Mouse (Mus musculus) gonadal fat pad, adult 2 months (tissue): ENCODE measurements around the gene Jkamp. TPM values are rescaled to one million over a fixed set of nuclear protein-coding genes. Genes with fewer than 3 reads are reported as not detected.
"Not testable (repeated sequence)": the region's sequence is repeated elsewhere in the genome, so short reads cannot be mapped to it uniquely, and the experiment has no call there.

Experiments
- DNase-seq: peaks from one replicate; pipeline ENCODE4 v3.0.0-alpha.2; 2012; ENCODE audit warnings: low read depth
- polyA plus RNA-seq: library from polyadenylated mRNA; depleted of rRNA; stranded (reverse); fragments of >200 nt; gene quantifications from 2 replicates; pipeline ENCODE4 v1.2.3, GENCODE M21; 2012; rRNA removed

Gene Jkamp
- 64.6 and 97.6 TPM in 2 replicates for polyA plus RNA-seq

DNA sequence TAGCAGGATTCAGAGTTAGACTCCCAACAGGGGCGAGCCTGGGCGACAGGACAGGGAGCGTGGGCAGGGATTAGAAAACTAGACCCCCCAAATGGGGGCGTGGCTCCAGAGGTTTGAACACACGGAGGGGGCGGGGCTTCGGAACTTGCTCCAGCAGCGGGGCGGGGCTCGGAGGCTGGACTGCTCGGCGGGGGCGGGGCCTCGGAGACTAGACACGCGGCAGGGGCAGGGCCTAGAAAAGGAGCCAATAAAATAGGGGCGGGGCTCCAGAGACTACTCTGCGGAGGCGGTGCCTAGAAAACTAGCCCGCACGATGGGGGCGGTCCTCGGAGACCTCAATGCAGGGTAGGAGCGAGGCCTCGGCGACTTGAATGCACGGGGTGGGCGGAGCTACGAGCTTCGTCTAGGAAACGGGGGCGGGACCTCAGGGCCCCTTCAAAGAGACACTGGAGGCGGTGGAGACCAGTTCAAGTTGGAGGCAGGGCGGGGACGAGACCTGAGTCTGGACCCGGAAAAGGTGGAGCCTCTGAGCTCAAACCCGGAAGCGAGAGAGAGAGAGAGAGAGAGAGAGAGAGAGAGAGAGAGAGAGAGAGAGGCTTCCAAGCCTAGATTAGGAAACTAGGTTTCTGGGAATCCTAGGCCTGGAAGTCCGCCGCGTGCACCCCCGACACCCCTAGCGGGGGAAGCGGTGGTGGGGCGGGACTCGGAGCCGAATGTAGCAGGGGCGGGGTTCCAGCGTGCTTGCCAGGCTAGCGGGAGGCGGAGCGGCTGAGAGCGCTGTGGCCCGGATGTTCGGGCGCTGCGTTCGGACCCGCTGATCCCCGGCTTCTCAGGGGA, at the start of gene Jkamp, which contains the start of gene L3hypdh:
TSS of gene Jkamp (plus strand) at position 261 of the 837 bp plus-strand sequence.
TSS of gene L3hypdh (minus strand) at position 111 of the 837 bp plus-strand sequence.
- DNase-seq, result peak; percentile 91

DNA sequence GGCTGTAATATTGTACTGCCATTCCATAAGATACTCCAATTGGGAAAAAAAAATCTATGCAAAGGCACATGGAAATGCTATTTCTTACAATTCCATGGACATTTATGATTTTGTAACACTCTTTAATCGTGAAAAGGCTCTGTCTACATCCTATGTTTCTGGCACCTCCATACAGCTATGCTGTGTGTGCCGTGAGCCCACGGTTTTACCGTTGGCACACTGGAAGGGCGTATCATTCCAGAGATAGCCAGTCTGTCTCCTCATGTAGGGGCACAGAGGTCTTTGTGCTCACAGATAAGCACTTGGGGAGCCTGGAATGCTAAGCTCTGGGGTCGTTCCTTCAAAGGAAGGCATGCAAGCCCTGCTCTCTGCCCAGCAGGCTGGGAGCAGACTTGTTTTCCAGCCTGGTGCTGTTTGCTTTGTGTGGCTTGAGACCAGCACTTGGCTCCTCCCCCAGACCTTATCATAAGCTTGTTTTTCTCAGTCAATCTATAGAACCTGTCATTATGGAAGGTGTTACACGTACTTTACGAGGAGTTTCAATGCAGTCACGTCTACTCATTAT, 49.2 kb upstream of the Jkamp start:
- no peak for DNase-seq

DNA sequence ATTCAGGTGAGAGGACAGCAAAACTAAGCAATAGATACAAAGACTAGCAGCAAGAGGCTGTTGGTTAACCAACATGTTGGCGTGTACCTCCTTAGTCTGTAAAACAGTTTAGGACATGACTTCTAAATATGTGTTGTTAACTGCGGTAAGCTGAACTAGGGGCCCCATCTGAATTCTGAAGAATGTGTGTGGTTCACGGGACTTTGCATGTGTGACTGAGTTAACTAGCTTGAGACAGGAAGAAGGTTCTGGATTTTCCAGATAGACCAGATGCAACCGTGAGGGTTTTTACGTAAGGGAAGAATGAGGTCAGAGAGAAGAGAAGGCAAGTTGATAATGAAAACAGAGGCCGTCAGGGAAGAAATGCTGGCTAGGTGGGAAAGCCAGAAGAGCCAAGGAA, 48.3 kb upstream of the Jkamp start:
- DNase-seq, result no peak

DNA sequence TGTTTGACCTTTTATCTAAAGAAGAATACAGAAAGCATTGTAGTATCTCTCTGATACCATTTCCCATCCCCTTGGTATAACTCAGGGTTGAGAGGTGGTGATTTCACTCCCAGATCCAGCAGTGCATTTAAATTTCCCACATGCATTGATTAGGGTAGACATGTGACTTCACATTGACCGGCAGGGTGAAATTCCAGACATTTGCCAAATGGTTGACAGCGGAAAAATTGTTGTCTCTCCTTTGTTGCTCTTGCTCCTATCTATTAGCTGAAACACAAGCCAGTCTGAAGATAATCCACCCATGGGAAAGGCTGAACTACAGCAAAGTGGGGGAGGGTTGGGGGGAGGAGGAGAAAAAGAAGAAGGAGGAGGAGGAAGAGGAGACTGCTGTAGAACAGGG, 46.5 kb upstream of the Jkamp start:
- DNase-seq, result no peak

DNA sequence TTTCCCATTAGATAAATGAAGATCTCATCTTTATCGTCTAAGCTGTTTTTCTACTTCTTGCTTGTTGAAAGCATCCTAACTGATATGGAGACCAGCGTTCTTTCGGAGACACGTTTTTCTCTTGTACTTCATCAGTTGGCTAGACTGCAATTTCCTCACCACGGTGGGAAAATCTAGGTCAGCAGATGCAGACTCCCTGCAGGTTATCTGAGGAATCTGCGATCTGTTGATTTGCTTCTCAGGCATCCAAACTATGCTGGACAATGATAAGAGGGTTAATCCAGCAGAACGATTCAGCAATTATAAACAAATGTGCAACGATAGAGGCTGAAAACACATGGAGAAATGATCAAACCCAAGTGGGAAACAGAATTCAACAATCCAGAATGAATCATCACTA, 45.9 kb upstream of the Jkamp start:
- DNase-seq, result no peak

DNA sequence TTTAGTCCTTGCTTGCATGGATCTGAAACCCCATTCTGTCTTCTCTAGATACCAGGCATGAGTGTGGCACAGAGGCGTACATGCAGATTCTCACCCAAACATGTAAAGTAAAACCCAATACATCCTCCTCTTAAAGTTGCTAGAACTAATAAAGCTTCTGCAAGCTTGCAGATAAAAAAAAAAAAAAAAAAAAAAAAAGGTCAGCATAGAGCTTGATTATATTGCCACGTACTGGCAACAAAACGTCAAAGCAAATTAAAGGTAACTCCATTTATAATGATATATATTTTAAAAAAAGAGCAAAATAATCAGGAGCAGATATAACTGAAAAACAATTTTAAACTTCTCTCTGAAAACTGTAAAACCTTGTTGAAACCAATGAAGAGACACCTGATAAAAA, 44.2 kb upstream of the Jkamp start:
- no peak for DNase-seq

DNA sequence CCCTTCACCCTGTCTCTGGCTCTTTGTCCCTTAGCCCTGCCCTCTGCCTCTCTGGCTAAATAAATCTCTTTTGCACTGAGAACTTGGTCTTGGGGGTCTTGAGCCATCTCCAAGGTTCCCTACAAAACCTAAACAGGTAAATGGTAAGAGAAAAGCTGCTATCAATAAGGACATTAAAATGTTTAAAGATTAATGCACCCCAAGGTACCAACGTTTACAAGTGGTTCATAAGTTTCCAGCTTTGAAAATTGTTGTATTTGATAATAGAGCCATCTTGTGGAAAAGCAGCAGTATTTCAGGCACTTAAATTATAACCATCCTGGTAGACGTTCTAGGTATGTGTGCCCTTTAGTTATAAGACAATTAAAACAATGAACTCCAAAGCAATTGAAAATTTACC, 37.9 kb upstream of the Jkamp start:
- no peak for DNase-seq

DNA sequence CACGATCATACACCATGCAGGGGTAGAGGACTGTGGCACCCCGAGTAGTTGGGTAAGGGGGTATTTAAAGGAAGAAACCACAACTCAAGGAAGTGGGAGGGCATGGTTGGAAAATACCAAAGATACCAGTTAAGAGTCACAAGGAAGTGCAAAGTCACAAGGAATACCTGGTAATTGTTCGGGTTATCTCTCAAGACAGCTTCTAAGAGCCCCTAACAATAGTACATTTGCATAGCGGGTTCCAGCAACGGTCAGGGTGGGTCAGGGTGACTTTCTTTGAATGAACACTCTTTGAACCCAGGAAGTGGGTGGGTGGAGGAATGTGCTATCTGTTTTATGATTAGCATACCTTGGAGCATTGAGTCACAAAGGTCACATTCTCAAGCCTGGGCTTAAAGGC, 35.2 kb upstream of the Jkamp start:
- DNase-seq, result not testable (repeated sequence)

DNA sequence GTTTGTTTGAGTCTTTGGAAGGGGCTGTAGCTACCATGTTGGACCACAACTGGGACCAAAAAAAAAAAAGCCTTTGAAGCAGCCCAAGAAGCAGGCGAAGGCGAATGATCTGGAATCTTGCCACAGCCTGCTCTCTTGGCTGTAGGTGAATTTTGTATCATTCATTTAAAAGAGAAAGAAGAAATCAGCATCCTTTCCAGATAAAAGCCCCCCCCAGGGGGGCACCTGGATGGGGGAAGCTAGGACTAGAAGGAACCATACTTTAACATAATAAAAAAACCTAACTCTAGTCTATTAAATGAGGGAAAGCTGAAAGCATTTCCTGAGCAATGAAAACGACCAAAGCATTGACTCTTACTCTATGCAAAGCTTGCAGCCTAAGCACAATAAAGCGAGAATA, 34.6 kb upstream of the Jkamp start:
- no peak for DNase-seq

DNA sequence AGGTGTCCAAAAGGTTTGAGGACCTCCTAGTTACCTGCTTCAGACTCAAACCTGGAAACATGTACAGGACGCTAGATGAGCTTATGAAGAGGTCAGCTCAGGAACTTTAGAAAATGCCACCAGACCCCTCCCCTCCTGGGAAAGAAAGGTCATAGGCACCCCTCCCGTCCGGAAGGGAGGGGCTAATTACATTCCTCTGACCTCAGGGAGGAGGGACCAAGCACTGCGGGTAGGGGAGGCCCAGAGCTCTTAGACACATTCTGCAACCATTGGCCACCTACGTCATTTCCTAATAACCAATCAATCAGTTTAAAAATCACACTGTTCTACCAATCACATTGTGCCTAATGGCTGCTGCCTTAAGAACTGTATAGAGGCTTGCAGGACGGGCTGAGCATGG, 32.8 kb upstream of the Jkamp start:
- no peak for DNase-seq

DNA sequence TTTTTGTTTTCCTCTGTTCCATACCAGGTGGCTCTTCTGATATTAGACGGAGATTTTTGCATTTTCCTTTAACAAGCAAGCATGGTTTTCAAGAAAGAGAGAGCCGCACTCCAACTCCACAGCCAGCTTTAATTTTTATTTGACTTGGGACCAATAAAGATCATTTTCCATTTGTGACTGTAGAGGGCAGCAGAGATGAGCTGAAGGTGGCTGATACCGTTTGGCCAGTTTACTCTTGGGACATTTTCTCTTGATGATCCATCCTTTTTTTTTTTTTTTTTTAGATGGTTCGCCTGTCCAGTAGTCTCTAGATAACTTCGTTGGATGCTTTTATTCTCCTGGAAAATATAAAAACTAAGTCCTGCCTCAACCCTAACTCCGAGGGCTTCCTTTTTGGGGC, 32.1 kb upstream of the Jkamp start:
- DNase-seq, result no peak

DNA sequence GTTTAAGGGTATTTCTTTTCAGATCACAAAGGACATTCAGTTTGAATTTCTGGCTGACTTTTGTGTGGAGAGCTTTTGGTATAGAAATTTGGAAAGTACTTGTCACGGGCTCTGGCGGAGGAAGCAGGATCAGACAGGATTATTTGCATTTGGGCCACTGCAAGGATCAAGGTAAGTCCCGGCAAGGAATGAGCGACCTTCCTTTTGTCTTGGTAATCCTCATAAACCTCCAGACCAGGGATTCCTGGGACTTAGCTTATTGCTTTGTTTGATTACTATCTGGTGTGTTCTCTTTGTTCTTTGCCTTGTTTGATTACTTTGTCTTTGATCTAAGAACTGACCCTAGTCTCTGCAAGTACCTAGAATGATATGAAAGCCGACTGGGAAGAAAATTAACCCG, 31.5 kb upstream of the Jkamp start:
- no peak for DNase-seq

DNA sequence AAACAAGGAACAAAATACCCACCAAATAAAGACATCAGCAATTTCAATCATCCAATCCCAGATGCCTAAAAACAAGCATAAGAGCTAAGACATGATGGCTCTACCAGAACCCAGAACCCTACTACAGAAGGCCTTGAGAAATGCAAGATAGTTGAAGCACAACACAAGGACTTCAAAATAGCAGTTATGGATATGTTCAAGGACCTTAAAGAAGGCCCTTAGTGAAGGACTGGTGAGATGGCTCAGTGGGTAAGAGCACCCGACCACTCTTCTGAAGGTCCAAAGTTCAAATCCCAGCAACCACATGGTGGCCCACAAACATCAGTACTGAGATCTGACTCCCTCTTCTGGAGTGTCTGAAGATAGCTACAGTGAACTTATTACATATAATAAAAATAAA, 27.6 kb upstream of the Jkamp start:
- DNase-seq, result no peak

DNA sequence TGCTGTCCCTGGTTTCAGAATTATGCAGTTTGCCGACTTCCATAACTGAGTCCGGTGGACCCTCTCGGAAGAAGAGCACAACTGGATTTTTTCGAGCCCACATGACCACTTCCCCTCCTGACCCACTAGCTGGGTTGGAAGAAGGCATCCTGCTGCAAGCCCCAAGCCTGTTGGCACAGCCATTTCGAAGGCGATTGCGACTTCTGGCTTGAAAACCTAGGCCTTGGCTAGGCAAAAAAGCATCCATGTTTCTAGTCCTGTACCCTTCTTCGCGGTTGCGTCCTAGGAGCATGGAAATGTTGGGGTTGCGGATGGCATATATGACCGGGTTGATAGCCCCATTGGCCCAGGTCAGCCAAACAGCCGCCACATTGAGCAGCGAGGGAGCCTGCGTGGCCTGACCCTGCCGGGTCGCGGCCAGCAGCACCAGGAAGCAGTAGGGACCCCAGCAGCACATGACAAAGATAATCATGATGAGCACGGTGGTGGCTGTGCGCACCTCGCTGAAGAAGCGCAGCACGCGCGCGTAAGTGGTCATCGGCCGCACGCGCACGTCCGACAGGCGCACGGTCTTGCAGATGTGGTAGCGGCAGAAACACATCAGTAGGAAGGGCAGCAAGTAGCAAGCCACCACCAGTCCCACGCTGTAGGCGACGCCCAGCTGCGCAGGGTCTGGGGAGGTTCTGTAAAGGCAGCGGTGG, 15.6 kb upstream of the Jkamp start:
- DNase-seq, result no peak

DNA sequence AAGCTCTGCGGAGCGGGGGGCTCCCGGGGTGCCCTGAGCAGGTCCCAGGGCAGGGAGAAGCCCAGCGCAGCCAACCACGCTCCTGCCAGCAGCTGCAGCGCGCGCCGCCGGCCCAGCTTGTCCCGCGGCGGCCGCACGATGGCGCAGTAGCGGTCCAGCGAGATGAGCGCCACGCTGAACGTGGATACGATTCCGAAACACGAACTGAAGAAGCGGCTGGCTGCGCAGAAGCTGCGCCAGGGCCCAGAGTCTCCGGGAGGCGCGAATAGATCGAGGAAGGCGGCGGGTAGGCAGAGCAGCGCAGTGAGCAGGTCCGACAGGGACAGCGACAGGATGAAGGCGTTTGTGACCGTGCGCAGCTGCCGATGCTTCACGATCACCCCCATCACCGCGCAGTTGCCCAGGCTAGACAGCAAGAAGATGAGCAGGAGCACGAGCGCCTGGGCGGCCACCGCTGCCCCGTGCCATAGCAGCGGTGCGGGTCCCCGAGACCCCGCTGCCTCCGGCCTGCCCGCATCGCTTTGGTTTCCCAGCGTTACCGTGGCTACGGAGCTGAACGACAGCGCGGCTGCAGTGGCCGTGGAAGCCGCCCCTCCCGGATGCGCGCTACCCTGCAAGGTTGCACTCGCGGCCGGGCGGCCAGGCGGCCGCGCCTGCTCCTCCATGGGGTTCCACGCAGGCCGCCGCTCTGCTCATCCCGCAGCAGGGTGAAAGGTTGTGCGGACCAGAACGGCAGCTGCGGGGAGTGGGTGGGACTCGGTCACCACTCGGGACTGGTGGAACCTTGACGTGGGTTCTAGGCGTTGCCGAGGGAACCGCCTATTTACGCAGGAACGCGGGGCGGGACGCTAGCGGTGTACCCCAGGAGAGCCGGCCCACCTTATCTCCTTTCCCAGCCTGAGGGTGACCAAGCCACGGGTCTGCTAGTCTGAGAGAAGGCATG, 14.8 kb upstream of the Jkamp start, which contains the start of gene Gpr135:
TSS of gene Gpr135 (minus strand) at position 799 of the 943 bp plus-strand sequence.
- DNase-seq, result no peak

DNA sequence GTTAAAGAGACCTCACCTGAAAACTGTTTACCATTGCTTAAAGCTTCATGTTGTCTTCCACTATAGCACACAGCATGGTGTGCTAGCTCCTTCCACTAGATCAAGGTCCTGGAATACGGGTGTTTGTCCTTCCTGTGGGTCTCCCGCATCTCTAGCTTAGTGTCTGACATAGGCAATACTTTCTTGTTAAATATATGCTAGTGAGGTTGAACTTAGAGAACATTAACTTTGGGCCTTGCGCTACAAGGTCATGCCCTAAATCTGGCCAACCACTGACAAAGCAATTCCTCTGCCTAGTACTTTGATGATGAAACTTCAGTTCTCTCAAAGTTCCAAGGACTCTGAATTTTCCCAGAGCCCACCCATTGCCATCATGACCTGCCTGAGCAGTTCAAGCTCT, 7.1 kb upstream of the Jkamp start:
- no peak for DNase-seq

DNA sequence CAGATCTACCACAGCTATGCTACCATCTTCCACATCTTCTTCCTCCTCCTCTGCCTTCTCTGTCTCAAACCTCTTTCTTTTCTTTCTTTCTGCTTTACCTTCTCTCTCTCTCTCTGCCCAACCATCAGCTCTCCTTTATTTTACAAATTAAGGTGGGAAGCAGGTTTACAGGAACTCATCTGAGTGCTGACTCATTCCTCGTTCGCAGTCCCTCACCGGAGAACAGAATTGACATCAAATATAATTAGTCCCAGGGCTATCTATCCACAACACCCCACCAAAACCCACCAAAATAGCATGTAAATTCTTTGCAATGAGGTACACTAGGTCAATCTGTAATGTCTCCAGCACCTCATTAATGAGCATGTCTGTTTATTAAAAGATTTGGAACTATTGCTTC, 3.4 kb upstream of the Jkamp start:
- no peak for DNase-seq

DNA sequence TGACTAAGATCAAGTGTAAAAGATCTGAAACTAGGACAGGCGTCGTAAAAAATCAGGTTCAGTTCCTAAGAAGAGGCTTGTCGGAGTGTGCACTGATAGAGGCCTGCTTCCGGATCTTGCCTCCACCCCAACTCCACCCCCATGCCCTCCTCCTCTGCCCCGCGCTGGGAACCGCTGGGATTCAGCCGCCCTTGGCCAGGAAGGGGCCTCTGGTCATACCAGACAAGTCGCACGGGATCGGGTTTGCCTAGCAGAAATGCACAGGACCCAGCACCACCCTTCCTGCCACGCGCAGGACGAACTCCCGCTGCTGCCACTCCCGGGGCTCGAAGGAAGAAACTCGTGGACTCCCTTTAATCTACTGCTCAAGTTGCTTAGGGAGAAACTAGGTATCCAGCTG, 3.0 kb upstream of the Jkamp start:
- DNase-seq, result no peak

DNA sequence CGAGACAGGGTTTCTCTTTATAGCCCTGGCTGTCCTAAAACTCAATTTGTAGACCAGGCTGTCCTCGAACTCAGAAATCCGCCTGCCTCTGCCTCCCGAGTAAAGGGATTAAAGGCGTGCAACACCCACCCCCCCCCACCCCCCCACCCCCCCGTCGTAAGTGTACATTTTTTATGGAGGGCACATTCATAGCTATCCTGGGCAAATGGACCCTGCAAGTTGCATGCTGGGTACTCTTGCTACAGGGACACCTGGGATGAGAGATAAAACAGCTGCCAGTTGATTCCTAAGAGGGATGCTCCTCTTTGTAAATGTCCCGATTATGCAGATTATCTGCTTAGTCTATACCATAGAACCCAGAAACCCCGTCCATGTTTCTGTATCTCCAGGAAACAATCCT, 2.1 kb upstream of the Jkamp start:
- no peak for DNase-seq

DNA sequence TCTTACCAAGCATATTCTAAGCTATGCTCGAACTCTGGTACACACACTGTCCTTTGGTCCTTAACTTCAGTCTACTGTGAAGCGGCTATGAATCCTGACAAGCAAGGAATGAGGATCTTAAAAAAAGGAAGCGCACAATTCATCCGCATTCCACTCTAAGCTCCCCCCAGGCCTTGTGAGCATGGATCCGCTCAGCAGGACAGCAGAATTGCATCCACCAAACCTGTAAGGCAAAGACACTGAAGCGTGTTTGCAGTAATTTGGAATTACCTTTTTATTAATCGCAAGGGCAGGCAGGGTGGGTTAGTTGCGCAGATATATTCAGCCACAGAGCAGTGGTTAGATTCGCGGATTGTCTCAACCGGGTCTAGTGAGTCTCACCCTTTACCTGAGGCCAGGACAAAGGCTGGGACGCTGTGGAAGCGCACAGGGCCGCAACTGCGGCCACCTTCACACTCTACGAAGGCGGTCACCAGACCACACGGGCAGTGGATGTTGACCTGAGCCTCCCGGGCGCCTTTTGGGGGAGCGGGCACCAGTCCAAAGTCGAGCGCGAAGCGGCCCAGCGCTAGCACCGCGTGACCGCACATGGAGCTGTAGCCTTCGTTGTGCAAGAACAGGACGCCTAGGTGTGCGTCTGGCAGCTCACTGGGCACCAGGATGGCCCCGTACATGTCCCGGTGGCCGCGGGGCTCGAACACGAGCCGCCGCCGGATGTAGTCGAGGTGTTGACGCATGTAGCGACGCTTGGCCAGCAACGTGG, 947 bp upstream of the Jkamp start:
- DNase-seq, result peak; percentile 51

DNA sequence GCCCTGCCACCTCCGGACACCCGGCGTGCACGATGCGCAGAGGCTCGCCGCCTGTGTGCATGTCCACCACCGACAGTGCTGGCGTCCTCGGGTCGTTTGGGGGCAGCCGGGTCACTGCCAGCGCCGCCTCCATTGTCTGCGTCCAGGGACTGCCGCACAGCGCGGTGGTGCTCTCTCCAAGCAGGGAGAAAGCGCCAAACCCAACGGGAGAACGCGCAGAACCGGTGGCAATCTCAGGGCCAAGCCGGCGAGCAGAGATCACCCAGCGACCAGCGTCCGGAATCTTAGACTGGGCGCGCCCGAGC, 413 bp upstream of the Jkamp start:
- DNase-seq, result no peak
